Mouse (Mus musculus) embryonic facial prominence, embryonic 10.5 days (tissue): Measurements from ENCODE around the gene Gm10490. TPM values are rescaled to one million over a fixed set of nuclear protein-coding genes. Genes with fewer than 3 reads are reported as not detected.
"Not testable (repeated sequence)": the region's sequence is repeated elsewhere in the genome, so short reads cannot be mapped to it uniquely, and the experiment has no call there.

Experiments used
- DNase-seq: peaks from one replicate; pipeline ENCODE4 v3.0.0-alpha.2; 2017; ENCODE audit warnings: low spot score
- H3K27ac ChIP-seq: fragments of 300-500 bp; sonication (generic); replicated peaks from 2 replicates; pipeline ENCODE4 v1.5.1; 2016; ENCODE audit warnings: mild to moderate bottlenecking
- H3K27me3 ChIP-seq: fragments of 300-500 bp; sonication (generic); replicated peaks from 2 replicates; pipeline ENCODE4 v1.6.1; 2016; ENCODE audit warnings: low read depth, mild to moderate bottlenecking; ENCODE audit not compliant: poor library complexity, severe bottlenecking
- H3K36me3 ChIP-seq: fragments of 300-500 bp; sonication (generic); replicated peaks from 2 replicates; pipeline ENCODE4 v1.6.1; 2016; ENCODE audit warnings: mild to moderate bottlenecking, moderate library complexity
- H3K4me1 ChIP-seq: fragments of 300-500 bp; sonication (generic); 2 replicates; pipeline ENCODE4 v1.6.1; 2016
- H3K4me3 ChIP-seq: fragments of 300-500 bp; sonication (generic); 2 replicates; pipeline ENCODE4 v1.5.1; 2016; ENCODE audit warnings: mild to moderate bottlenecking, moderate library complexity
- H3K9me3 ChIP-seq: fragments of 300-500 bp; sonication (generic); 2 replicates; pipeline ENCODE4 v1.6.1; 2016; ENCODE audit warnings: mild to moderate bottlenecking
- WGBS: fragments of 180-500 bp; shearing (Covaris S2); methylation state at CpG from one replicate; pipeline ENCODE4 v1.1.7; 2016; 5-methylcytosine and 5-hydroxymethylcytosine counted together
- polyA plus RNA-seq: library from polyadenylated mRNA; unstranded; fragments of >200 nt; fragmentation: Nextera tagmentation; extraction: Ambion mirVana; gene quantifications from 2 replicates; pipeline ENCODE4 v1.2.1, GENCODE M21; 2016

Gene Gm10490
- polyA plus RNA-seq, 1 experiment from 2014 or later = 0.51 TPM

- no peaks in the 10 kb centered on the region for H3K9me3 ChIP-seq
- H3K4me3 ChIP-seq = peak within 1 kb of the TSS; percentile 68
- peaks cover 32% of the 10 kb centered on the region for H3K36me3 ChIP-seq
- WGBS = 15% methylated on average over 62 of the region's 62 CpGs
- H3K27ac ChIP-seq = peak within 1 kb of the TSS; percentile 86
- H3K27me3 ChIP-seq = no peaks in the 10 kb centered on the region
- peak; percentile 87 for DNase-seq
- H3K4me1 ChIP-seq = 0 out of 2 replicates have a peak, but pooled peaks cover 6% of the 10 kb centered on the region
Observed at GRCm38 (mm10) chrX:7898880-7899874, 10.2 kb upstream of the Gm10490 start, which contains the start of the genes Pqbp1 and Timm17b. Gene Pqbp1 (minus strand): TSS chrX:7899269. Gene Timm17b (plus strand): TSS chrX:7899357.

- Histone ChIP-seq H3K27ac (no peak overlapping the region), H3K36me3 (peaks cover 35% of the 10 kb centered on the region), H3K27me3 (no peaks in the 10 kb centered on the region), H3K4me3 (no peak overlapping the region), H3K4me1 (no peaks in the 10 kb centered on the region), H3K9me3 (peaks cover 6% of the 10 kb centered on the region; the same call in 1 of the 2 replicates)
- no peak for DNase-seq
- WGBS = 94% methylated on average over 5 of the region's 5 CpGs
Observed at GRCm38 (mm10) chrX:7904441-7904840, 4.9 kb upstream of the Gm10490 start.

- no peak within 1 kb of the TSS for H3K4me3 ChIP-seq
- no peaks in the 10 kb centered on the region for H3K4me1 ChIP-seq
- no peak for DNase-seq
- H3K27me3 ChIP-seq = no peaks in the 10 kb centered on the region
- 91% methylated on average over 5 of the region's 5 CpGs for WGBS
- peaks cover 6% of the 10 kb centered on the region; the same call in 1 of the 2 replicates for H3K9me3 ChIP-seq
- H3K27ac ChIP-seq = no peak within 1 kb of the TSS
- peaks cover 35% of the 10 kb centered on the region for H3K36me3 ChIP-seq
Observed at GRCm38 (mm10) chrX:7907735-7908134, 1.6 kb upstream of the Gm10490 start, which contains the start of gene Gm10491. Gene Gm10491 (minus strand): TSS chrX:7907835.

- Histone ChIP-seq H3K9me3 (peaks cover 6% of the 10 kb centered on the region; the same call in 1 of the 2 replicates), H3K27ac (no peak overlapping the region), H3K4me1 (no peaks in the 10 kb centered on the region), H3K36me3 (peaks cover 21% of the 10 kb centered on the region), H3K4me3 (no peak overlapping the region), H3K27me3 (no peaks in the 10 kb centered on the region)
- 62% methylated on average over 6 of the region's 6 CpGs for WGBS
- no peak for DNase-seq
Observed at GRCm38 (mm10) chrX:7910473-7910872, 1.1 kb downstream of the Gm10490 start.

- DNase-seq, H3K36me3 ChIP-seq, H3K9me3 ChIP-seq, H3K27ac ChIP-seq, H3K4me1 ChIP-seq, H3K4me3 ChIP-seq: not testable (repeated sequence)
- H3K27me3 ChIP-seq = peaks cover 24% of the 10 kb centered on the region
- 20% methylated on average over 3 of the region's 3 CpGs for WGBS
Observed at GRCm38 (mm10) chrX:7915669-7916068, 6.3 kb downstream of the Gm10490 start.

GRCm38 (mm10) chrX:7917960-7918359, 8.6 kb downstream of the Gm10490 start:
- not testable (repeated sequence) for H3K27ac ChIP-seq, DNase-seq, H3K4me3 ChIP-seq, H3K36me3 ChIP-seq, H3K9me3 ChIP-seq
- 73% methylated on average over 6 of the region's 6 CpGs for WGBS
- peaks cover 15% of the 10 kb centered on the region for H3K4me1 ChIP-seq
- H3K27me3 ChIP-seq = peaks cover 47% of the 10 kb centered on the region

GRCm38 (mm10) chrX:7919601-7920383, 10.4 kb downstream of the Gm10490 start, which contains the start of gene Pcsk1n:
Gene Pcsk1n (plus strand): TSS chrX:7919822.
- H3K9me3 ChIP-seq = peaks cover 9% of the 10 kb centered on the region; the same call in 1 of the 2 replicates
- peak within 1 kb of the TSS; percentile 51 for H3K4me3 ChIP-seq
- DNase-seq = peak; percentile 67
- peaks cover 16% of the 10 kb centered on the region for H3K4me1 ChIP-seq
- 0 out of 2 replicates have a peak within 1 kb of the TSS, but pooled peaks have one; percentile 19 for H3K27ac ChIP-seq
- H3K36me3 ChIP-seq = no peaks in the 10 kb centered on the region
- H3K27me3 ChIP-seq = peaks cover 66% of the 10 kb centered on the region
- WGBS = 12% methylated on average over 40 of the region's 40 CpGs

GRCm38 (mm10) chrX:7922032-7922431, 12.7 kb downstream of the Gm10490 start:
- peak overlapping the region; percentile 46 for H3K4me3 ChIP-seq
- H3K27ac ChIP-seq = no peak overlapping the region
- H3K4me1 ChIP-seq = peaks cover 16% of the 10 kb centered on the region
- H3K9me3 ChIP-seq = peaks cover 9% of the 10 kb centered on the region; the same call in 1 of the 2 replicates
- H3K36me3 ChIP-seq = no peaks in the 10 kb centered on the region
- WGBS = 15% methylated on average over 48 of the region's 48 CpGs
- peaks cover 88% of the 10 kb centered on the region for H3K27me3 ChIP-seq
- DNase-seq = peak; percentile 42

GRCm38 (mm10) chrX:7926266-7926665, 16.9 kb downstream of the Gm10490 start:
- DNase-seq = no peak
- Histone ChIP-seq H3K9me3 (peaks cover 7% of the 10 kb centered on the region; the same call in 1 of the 2 replicates), H3K36me3 (peaks cover 24% of the 10 kb centered on the region), H3K4me3 (no peak overlapping the region), H3K4me1 (peaks cover 17% of the 10 kb centered on the region), H3K27me3 (peaks cover 85% of the 10 kb centered on the region), H3K27ac (no peak overlapping the region)
- WGBS = 77% methylated on average over 6 of the region's 6 CpGs

- Histone ChIP-seq H3K4me3 (no peak overlapping the region), H3K27me3 (peaks cover 76% of the 10 kb centered on the region)
Observed at GRCm38 (mm10) chrX:7927116-7927515, 17.8 kb downstream of the Gm10490 start.

GRCm38 (mm10) chrX:7928270-7928790, 19.0 kb downstream of the Gm10490 start, which contains the start of gene Eras:
Gene Eras (minus strand): TSS chrX:7928607.
- Histone ChIP-seq H3K4me3 (0 out of 2 replicates have a peak within 1 kb of the TSS, but pooled peaks have one; percentile 13), H3K9me3 (peaks cover 7% of the 10 kb centered on the region; the same call in 1 of the 2 replicates), H3K4me1 (peaks cover 4% of the 10 kb centered on the region; the same call in 1 of the 2 replicates), H3K27ac (no peak within 1 kb of the TSS), H3K27me3 (peaks cover 64% of the 10 kb centered on the region), H3K36me3 (peaks cover 43% of the 10 kb centered on the region)
- 16% methylated on average over 19 of the region's 19 CpGs for WGBS
- no peak for DNase-seq

More at GRCm38 (mm10) chrX:7927116-7927515, 17.8 kb downstream of the Gm10490 start:
- 22% methylated on average over 10 of the region's 10 CpGs for WGBS
- Histone ChIP-seq H3K27ac (no peak overlapping the region), H3K4me1 (peaks cover 14% of the 10 kb centered on the region), H3K36me3 (peaks cover 32% of the 10 kb centered on the region), H3K9me3 (peaks cover 7% of the 10 kb centered on the region; the same call in 1 of the 2 replicates)
- no peak for DNase-seq
